Mouse (Mus musculus) thymus, postnatal 4 days (tissue): Measurements from ENCODE around the gene Dolpp1.

ENCODE experiments used
- DNase-seq: peaks from one replicate; pipeline ENCODE4 v3.0.0; 2021

Gene Dolpp1

DNA sequence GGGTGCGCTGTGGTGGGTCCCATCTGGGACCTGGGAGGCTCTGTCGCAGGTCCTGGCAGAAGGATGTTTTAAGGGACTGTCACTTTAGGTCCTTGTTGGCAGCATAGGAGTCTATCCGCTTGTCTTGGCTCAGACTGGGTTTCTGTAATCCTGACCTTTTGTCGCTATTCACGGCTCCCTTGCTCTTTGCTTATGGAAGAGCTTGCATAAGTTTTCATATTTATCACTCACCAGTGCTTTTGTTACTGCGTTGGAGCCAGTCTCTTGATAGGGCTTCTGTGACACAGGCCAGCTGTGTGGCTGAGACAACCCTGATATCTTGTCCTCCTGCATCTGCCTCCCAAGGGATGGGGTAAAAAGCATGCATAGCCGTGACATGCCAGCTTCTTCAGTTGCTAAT is 12.7 kb upstream of the Dolpp1 start:
- no peak for DNase-seq

DNA sequence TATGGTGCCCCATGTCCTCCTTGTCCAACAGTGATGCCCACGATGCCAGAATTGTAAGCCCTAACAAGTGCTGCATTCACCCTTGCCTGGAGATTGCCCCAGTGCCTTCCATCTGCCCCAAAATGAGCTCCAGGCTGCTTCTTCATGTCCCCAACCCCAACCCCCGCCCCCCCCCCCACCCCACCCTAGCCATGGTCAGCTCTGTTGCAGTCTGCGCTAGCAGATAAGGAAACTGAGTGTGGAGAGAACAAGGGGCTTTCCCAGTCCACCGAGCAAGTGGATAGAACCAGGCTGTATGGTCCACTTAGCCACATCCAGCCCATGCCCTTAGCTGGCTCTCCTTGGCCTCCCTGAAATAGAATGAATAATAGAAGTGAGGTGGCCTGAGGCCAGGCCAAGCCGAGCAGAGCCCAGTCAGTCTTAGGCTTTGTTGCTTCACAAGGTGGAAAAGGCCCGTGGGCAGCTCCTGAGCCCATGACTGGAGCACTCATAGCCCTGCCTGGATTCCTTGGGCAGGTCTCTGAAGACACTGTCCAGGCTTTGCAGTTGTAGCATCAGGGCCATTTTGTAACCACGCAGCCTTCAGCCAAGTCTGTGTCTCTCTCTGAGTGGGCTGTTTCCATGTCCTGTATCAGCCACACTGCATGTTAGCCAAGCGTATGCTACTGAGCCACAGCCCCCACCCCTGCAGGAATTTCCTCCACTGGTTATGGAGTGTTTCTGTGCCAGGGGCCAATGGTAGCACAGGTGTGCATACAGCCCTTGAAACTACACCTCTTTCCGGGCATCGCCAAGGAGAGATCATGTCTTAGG is 11.3 kb upstream of the Dolpp1 start:
- DNase-seq = no peak

DNA sequence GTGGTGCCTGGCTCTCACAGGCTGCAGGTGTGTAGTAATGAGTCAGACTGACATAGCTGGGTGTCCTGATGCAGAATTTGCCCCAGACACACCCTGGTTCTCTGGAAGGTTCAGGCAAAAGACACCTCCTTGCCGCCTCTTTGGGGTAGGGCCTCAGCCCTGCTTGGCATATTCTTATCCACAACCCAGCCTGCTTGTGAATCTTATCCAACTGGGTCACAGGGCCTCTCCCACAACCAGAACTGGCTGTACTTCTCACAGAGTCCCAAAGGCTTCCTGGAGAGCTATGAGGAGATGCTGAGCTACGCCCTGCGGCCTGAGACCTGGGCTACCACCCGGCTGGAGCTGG is 10.7 kb upstream of the Dolpp1 start:
- no peak for DNase-seq

DNA sequence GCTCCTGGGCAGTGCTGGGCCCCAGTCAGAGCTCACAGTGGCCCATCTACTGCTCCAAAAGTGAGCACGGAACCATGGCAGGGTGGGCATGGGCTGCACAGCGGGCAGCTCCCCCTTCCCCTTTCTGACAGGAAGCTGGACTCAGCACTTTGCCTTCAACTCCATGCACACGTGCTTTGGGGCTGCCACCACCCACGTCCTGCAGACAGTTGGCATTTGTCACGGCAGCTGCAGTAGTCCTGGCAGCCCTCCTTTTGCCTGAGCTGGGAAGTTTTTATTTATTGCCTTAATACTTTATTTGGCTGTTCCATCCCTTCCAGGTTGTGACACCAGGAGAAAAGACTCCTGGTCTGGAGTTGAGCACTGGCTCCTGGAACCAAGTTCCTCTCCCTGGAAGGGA is 7.2 kb upstream of the Dolpp1 start:
- no peak for DNase-seq

DNA sequence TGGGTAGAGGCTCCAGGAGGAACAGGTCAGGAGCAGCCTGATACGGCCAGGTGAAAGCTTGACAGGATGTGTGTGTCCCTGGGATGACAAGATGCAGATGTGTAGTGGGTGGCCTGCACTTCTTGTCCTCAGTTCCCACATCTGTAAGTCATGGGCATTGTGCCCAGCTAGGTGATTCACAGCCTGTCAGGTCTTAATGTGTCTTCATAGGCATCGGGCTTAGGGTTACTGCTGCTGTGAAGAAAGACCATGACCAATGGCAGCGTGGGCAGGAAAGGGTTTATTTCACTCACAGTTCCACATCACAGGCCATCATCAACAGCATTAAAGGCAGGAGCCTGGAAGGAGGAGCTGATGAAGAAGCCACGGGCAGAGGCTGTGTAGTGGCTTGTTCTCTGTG is 6.5 kb upstream of the Dolpp1 start:
- no peak for DNase-seq

DNA sequence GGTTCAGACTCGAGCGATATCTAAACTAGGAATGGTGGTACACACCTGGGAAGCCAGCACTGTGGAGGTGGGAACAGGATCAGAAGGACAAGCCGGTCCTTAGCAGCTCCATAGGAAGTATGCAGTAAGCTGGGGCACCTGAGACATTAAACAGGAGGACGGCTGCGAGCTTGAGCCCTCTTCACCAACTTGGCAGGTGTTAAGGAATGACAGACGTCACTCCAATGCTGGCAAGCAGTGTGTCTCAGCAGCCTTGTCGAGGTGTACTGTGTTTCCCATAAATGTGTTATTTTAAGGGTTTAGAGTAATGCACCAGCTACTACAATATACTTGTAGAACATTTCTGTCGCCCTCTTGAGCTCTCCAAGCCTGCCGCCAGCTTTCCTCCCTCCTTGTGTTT is 5.1 kb upstream of the Dolpp1 start:
- DNase-seq = no peak

DNA sequence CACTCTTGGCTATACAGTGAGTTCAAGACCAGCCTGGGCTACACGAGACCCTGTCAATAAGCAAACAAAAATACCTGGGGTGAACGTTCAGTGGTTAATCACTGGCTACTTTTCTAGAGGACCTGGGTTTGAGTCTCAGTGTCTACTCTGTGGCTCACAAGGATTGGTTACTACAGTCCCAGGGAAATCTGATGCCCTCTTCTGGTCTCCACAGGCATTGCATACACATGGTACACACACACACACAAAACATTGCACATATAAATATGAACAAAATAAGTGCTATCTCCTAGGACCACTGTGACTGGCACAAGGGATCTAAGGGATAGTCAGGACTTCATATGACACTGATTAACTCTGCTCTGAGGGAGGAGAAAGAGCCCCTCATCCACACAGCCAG is 3.1 kb upstream of the Dolpp1 start:
- DNase-seq = no peak

DNA sequence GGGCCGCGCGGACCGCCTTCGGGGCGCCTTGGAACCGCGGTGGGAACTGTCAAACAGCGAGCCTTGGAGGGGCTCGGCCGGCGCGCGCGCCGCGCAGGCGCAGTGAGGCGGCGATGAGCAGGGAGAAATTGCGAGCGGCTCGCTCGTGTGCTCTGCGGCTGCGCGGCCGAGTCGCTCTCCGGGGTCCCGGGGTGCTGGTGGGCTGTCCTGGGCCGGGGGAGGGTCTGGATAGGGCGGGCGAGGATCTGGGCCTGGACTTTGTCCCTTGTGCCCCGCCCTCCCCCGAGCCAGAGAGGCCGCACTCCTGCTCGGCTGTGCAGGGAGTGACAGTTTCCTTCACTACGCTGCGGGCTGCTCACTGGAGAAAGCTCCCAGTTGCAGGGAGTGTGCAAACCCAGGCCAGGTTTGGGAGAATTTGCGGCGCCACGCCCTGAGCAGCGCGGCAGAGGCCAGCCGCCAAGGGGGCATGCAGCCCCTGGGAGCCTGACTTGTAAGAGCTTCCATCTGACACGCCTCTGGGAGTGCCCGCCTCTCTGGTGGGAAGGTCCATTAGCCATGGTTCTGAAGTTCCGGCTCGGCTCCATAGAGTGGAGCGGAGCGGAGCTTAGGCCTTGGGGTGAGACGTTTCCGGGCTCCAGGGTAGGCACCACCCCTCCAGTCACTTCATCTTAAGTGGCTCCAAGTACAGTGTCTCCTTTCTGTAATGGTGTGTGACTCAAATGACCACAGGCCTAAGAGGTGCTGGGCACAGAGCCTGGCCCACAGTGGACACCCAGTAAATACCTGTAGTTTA is 719 bp downstream of the Dolpp1 start:
- DNase-seq = peak; percentile 91

DNA sequence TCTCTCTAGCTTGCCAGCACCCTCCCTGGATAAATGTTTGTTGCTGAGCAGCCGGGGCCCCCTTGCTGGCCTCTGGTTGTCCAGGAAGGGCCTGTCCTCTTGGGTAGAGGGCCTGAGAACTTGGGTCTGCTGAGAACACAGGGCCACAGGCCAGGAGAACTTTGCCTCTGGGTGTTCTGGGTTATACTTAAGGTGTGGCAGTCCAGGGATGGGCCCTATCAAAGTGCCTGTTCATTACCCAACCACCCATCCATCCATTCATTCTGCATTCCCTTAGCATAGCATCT is 1.3 kb downstream of the Dolpp1 start:
- DNase-seq = no peak

DNA sequence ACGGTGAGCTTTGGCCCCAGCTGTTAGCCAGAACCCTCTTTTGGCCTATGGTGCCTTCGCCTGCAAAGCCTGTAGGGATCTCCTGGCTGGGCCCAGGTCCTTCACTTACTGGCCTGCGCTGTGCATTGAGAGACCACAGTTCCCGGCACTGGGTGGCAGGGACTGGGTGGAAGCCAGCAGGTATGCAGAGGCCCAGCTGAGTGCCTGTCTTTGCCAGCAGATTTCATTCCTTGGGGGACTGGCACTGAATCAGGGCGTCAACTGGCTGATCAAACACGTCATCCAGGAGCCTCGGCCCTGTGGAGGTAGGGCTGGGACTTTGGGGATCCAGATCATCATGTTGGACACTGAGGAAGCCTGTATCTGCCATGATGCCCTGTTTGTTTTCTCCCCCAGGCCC is 3.7 kb downstream of the Dolpp1 start:
- DNase-seq = no peak

DNA sequence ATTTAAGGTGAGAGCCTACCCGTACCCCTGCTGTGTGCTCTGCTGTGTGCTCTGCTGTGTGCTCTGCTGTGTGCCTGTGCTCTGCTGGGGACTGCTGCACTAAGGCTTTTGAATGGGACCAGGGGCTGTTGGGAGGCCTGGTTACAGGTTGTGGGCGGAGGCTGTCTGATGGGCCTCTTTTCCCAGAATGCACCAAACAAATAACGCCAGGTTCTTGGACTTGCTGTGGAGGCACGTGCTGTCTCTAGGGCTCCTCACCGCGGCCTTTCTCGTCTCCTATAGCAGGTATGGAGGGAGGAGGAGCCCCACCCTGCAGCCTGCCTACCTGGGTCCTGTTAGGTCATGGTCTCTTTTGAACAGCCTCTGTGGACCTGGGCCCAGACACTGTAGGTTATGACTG is 4.2 kb downstream of the Dolpp1 start:
- no peak for DNase-seq

DNA sequence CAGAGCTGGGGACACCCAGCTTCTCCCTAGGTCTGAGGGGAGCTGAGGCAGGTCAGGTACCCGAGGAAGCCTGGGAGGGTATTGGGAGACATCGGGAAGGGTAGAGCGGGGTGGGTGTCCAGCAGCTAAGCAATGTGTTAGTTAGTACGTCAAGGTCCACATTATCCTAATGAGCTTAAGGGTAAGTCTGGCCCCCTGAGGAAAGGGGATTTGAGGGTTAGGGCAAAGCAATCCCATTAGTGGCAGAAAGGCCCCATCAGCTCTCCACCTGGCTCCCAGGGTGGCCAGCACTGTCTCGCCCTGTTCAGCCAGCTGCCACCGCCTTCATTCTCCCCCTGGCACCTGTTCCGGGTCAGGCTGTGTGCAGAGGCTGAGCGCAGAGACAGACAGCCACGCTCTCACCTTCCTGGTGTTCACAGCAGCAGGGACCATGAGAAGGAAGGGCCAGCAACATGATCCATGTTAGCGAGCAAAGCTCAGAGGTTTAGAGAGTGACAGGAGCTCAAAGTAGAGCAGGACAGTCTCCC is 6.0 kb downstream of the Dolpp1 start:
- DNase-seq = no peak

DNA sequence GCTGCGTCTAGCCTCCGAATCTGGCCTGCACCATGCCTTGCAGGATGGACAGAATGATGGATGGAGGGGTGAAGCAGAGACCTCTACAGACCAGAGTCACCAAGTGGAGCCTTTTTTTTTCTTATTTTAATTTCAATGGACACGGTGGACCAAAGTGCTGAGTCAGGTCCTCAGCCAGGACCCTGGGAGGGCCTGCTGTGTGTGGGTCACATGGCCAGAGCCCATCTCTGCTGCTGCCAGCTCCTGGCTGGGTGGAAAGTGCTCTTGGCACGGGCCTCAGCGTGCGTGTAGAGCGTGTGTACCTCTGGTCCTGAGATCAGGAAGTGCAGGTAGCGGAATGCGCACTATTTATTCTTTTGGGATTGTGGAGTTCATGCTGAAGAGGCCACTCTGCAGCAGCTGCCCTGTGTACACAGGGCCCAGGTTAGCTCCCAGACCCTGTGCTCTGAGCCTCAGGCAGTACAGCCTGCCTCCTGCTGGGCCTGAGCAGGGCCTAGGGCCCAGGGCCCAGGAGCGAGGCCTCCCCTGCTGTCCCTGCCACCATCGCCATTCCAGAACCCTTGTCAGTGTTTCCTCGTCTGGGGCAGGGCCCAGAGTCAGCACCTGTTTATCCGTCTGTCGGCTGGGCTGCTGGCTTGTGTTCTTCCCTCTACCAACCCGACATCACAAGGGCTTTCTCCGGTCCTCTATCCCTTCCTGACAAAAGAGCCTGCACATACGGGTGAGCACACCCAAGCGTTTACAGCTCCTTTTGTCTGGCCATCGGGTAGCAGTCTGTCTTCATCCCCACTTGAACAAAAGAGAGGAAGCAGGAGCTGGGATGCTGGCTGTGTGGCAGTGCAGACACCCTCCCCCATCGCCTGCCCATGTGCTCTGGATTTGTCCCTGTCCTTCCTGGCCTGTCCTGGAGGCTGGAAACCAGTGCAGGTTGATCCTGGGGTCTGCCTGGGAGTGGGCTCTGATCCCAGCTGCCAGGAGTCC is 7.4 kb downstream of the Dolpp1 start:
- DNase-seq = no peak

DNA sequence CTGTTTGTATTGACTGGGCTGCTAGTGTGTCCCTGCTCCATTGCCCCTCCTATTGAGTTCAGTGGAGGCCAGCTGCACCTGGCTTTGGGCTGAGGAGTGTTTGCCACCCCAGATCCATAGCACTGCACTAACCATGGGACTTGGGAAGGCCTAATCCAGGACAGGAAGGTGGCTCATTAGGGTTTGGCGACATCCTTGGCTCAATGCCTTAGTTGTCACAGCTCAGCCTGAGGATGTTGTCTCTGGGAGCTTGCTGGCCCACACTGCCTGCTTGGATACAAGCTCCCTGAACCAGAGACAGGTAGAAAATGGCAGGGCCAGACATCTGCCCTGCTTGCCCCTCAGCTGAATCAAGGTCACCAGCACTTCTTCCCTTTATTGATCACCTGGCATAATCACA is 9.5 kb downstream of the Dolpp1 start:
- DNase-seq = no peak

DNA sequence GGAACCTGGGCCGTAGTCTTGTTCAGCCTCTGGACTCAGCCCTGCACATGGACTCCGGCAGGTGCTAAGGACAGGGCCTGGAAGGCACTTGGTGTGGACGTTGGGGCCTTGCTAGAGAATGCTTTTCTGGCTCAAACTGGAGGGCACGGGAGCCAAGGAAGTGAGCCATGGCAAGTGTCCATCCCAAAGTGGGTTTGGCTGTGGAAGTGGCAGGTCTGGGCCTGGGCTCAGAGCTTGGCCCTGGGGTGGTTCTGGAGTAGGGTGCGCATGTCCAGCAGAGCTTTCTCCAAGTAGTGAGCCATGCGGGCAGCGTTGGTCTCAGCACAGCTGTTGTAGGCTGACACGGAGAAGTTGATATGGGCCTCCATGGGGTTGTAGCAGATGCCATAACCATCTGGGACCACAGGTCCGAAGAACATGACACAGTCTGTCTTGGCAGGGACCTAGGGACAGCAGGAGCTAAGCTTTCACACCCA is 10.3 kb downstream of the Dolpp1 start:
- DNase-seq = no peak

DNA sequence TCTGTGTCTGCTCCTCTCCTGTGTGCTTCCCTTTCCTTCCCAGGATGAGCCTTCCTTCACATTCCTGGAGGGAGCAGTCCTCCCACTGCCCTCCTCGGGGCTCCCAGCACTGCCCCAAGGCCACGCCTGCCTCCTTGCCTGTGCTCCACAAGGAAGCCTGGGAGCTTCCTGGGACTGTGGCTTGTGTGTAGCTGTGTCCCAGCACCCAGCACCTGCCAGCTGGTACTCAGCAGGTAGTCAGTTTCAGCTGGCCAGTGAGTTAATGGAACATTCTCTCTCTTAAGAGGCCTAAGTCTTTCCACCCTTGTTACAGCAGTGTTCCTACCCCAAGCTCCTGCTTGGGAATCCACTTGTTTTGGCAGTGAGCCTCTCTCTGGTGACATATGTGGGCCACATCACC is 10.8 kb downstream of the Dolpp1 start:
- DNase-seq = no peak

DNA sequence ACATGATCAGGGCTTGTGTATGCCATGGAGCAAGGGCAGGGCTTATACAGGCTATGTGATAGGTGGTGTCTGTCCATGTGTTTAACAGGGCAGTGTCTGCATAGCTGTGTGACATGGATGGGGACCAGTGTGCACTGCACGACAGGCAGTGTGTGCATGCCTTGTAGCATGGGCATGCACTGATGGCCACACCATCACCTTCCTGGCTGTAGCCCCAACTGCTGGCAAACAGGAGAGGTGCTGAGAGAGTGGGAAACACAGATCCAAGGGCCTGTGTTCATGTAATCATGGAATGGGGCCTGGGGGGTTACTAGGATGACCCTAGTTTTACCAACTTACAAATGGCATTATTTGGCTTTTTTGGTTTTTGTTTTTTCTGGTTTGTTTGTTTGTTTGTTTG is 11.8 kb downstream of the Dolpp1 start:
- peak; percentile 36 for DNase-seq

DNA sequence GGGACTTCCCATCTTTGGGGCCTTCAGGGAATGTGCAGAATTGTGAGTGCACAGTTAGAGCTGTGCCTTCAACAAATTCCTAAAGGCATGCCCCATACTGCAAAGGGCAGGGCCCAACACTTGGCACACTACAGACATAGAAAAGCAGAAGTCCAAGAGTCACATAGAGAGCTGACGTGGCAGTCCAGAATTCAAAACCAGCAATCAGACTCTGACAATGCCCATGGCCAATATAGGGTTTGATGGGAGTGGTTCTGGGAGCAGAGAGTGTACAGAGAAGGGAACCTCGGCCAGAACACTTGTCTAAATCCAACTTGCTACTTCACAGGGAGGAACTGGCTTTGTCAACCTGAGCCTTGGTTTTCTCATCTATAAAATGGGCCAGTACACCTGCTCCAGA is 15.2 kb downstream of the Dolpp1 start:
- no peak for DNase-seq

DNA sequence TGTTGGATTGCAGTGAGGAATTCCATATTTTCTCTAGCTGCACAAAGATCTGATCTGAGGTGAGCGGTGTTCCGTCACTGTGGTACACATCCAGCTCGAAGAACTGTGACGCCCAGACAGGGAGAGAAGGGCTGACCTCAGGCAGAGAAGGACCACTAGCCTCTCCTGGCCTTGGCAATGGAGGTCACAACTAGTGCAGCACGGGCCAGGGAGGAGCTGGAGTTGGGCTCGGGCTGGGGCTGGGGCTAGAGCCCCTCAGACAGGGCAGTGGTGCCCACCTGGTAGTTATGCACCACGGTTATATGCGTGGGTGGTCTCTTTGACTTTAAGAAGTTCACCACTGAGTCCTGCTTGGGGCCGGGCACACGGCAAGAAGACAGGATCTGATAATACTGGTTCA is 15.7 kb downstream of the Dolpp1 start:
- DNase-seq = no peak

DNA sequence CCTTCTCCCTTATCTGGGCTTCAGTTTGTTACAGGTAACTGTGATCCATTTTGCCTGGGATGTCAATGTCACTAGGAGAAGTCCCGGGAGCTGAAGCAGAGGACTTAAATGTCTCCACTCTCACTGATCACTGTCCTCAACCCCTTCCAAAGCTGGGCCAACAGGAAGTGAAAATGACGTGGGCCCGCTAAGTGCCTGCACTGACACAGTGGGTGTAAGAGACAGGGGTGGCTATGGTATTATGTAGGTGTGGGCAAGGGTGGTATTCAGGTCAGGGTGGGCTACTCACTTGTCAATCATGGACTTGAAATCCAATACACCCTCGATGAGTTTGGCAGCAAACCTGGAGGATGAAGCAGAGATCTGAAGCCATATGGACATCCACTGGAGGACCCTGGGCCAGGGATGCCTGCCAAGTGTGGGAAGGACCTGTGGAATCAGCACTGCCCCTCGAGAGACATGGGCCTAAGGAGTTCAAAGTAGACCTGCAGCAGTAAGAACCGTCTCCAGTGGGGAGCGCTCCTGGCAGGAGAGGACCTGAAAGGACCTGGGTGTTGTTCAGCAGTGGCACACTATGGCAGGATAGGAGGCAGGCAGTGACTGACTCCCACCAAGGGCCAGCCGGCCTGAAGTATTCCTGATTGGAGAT is 16.5 kb downstream of the Dolpp1 start:
- DNase-seq = no peak

DNA sequence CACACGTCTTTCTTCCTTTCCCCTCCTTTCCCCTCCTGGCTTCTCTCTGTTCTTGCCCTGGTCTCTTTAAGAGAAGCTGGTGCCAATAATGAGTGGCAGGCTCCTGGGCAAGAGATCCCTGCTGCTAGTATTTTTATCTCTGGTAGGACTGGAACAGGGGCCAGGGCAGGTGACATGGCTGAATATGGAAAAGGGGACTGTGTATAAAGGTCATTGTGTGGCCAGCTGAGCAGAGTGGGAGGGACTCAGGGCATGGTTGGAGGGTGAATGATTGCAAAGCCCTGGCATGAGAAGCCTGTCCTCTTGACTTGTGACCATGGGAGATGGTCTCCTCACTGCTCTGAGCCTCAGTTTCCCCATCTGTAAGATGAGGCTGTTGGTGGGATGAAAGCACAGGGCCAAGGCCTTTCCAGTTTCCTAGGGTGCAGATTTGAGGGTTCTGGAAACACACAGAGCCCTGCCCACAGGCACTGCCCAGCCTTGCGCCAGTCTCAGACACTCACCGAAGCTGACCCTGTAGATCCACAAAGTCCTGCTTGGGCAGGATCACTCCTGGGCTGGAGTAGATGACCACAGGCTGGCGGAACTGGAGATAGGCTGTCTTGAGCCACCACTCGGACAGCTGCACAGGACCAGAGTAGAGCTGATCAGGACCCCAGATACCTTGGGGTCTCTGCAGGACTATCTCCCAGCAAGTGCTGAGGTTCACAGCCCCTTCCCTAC is 17.6 kb downstream of the Dolpp1 start:
- DNase-seq = no peak
